Mouse (Mus musculus): ENCODE measurements around the gene Samd13.

DNA sequence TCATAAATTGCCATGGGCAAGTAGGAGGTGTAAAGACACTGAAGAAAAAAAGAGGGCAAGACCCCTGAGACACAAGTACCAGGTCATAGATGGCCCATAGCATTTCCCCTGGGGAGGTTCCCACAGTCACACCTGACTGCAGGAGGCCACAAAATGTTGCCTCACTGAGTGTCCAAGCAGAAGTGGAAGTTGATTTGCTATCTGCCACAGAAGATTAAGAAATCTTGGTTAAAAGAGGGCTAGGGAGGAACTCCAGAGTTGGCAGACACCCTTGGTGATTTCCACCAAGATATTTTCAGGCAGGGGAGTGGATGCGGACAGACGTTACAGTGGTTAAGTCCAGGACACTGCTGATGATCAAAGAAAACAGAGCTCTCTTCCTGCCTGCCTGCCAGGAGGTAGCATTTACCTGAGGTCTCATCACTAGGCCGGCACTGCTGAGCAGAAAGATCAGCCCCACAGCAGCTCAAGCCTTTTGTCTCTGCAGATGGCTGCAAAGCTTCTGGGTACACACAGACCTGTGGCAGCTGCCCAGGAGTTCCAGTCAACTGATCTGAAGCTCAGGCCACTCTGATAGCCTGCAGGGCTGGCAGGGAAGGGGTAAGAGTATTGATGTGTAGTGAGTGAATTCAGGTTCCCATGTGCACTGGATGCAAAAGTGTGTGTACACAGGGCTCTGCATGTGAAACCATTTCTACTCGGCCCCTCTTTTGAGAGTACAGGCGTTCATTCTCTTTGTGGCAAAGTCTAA lies 68.7 kb downstream of the Samd13 start:
- no peak for TF ChIP-seq CTCF (IDR thresholded peaks at IDR 0.05; ENCODE audit: low read depth)
- TF ChIP-seq EP300 (IDR thresholded peaks at IDR 0.05; ENCODE audit: low read depth), result no peak
